Mouse (Mus musculus): ENCODE measurements around the gene Tmem121b. TPM values are rescaled to one million over a fixed set of nuclear protein-coding genes. Genes with fewer than 3 reads are reported as not detected.

Tmem121b gene
- polyA plus RNA-seq (2012; rRNA removed): 0.10 and 0.14 TPM in 2 replicates

- no peaks in the 10 kb centered on the region for H3K36me3 ChIP-seq (ENCODE audit: control insufficient read depth, insufficient read depth, low read length)
- peak within 1 kb of the TSS; percentile 71 for H3K4me3 ChIP-seq (ENCODE audit: control insufficient read depth, low read depth, low read length)
- peaks cover 9% of the 10 kb centered on the region for H3K4me1 ChIP-seq (ENCODE audit: control insufficient read depth, insufficient read depth, low read length)
- no peaks in the 10 kb centered on the region for H3K27me3 ChIP-seq (ENCODE audit: control insufficient read depth, insufficient read depth, low read length)
- no peak within 1 kb of the TSS for H3K27ac ChIP-seq (ENCODE audit: control insufficient read depth, insufficient read depth, low read depth, low read length)
- no peak for TF ChIP-seq CTCF (IDR thresholded peaks at IDR 0.05; ENCODE audit: control insufficient read depth, insufficient read depth, insufficient replicate concordance, low read depth, low read length)
- no peak for TF ChIP-seq POLR2A (IDR thresholded peaks at IDR 0.05; ENCODE audit: control insufficient read depth, low read depth, low read length)
Measured at GRCm38 (mm10) chr6:120493374-120494181, at the start of gene Tmem121b. TSS of gene Tmem121b (minus strand) at chr6:120493807.

- TF ChIP-seq CTCF (IDR thresholded peaks at IDR 0.05; ENCODE audit: control insufficient read depth, insufficient read depth, insufficient replicate concordance, low read depth, low read length): no peak
- no peak for TF ChIP-seq POLR2A (IDR thresholded peaks at IDR 0.05; ENCODE audit: control insufficient read depth, low read depth, low read length)
- H3K36me3 ChIP-seq (ENCODE audit: control insufficient read depth, insufficient read depth, low read length): no peaks in the 10 kb centered on the region
- H3K27ac ChIP-seq (ENCODE audit: control insufficient read depth, insufficient read depth, low read depth, low read length): no peak overlapping the region
- no peak overlapping the region for H3K4me3 ChIP-seq (ENCODE audit: control insufficient read depth, low read depth, low read length)
- H3K27me3 ChIP-seq (ENCODE audit: control insufficient read depth, insufficient read depth, low read length): no peaks in the 10 kb centered on the region
- H3K4me1 ChIP-seq (ENCODE audit: control insufficient read depth, insufficient read depth, low read length): peaks cover 5% of the 10 kb centered on the region; the same call in 1 of the 2 replicates
Measured at GRCm38 (mm10) chr6:120542061-120542460, 48.5 kb upstream of the Tmem121b start.

GRCm38 (mm10) chr6:120541386-120541785, 47.8 kb upstream of the Tmem121b start:
- TF ChIP-seq CTCF (IDR thresholded peaks at IDR 0.05; ENCODE audit: control insufficient read depth, insufficient read depth, insufficient replicate concordance, low read depth, low read length) (no peak), POLR2A (IDR thresholded peaks at IDR 0.05; ENCODE audit: control insufficient read depth, low read depth, low read length) (no peak)
- Histone ChIP-seq H3K4me1 (ENCODE audit: control insufficient read depth, insufficient read depth, low read length) (peaks cover 5% of the 10 kb centered on the region; the same call in 1 of the 2 replicates), H3K27me3 (ENCODE audit: control insufficient read depth, insufficient read depth, low read length) (no peaks in the 10 kb centered on the region), H3K36me3 (ENCODE audit: control insufficient read depth, insufficient read depth, low read length) (no peaks in the 10 kb centered on the region), H3K27ac (ENCODE audit: control insufficient read depth, insufficient read depth, low read depth, low read length) (no peak overlapping the region), H3K4me3 (ENCODE audit: control insufficient read depth, low read depth, low read length) (no peak overlapping the region)

GRCm38 (mm10) chr6:120539781-120540231, 46.2 kb upstream of the Tmem121b start:
- Histone ChIP-seq H3K36me3 (ENCODE audit: control insufficient read depth, insufficient read depth, low read length) (no peaks in the 10 kb centered on the region), H3K27ac (ENCODE audit: control insufficient read depth, insufficient read depth, low read depth, low read length) (no peak overlapping the region), H3K4me3 (ENCODE audit: control insufficient read depth, low read depth, low read length) (no peak overlapping the region), H3K4me1 (ENCODE audit: control insufficient read depth, insufficient read depth, low read length) (peaks cover 2% of the 10 kb centered on the region; the same call in 1 of the 2 replicates), H3K27me3 (ENCODE audit: control insufficient read depth, insufficient read depth, low read length) (no peaks in the 10 kb centered on the region)
- no peak for TF ChIP-seq POLR2A (IDR thresholded peaks at IDR 0.05; ENCODE audit: control insufficient read depth, low read depth, low read length)
- TF ChIP-seq CTCF (IDR thresholded peaks at IDR 0.05; ENCODE audit: control insufficient read depth, insufficient read depth, insufficient replicate concordance, low read depth, low read length): no peak

GRCm38 (mm10) chr6:120539132-120539759, 45.6 kb upstream of the Tmem121b start:
- Histone ChIP-seq H3K36me3 (ENCODE audit: control insufficient read depth, insufficient read depth, low read length) (no peaks in the 10 kb centered on the region), H3K4me1 (ENCODE audit: control insufficient read depth, insufficient read depth, low read length) (peaks cover 2% of the 10 kb centered on the region; the same call in 1 of the 2 replicates), H3K4me3 (ENCODE audit: control insufficient read depth, low read depth, low read length) (peak overlapping the region; percentile 12; the same call in 1 of the 2 replicates), H3K27me3 (ENCODE audit: control insufficient read depth, insufficient read depth, low read length) (no peaks in the 10 kb centered on the region), H3K27ac (ENCODE audit: control insufficient read depth, insufficient read depth, low read depth, low read length) (no peak overlapping the region)
- TF ChIP-seq CTCF (IDR thresholded peaks at IDR 0.05; ENCODE audit: control insufficient read depth, insufficient read depth, insufficient replicate concordance, low read depth, low read length) (peak; percentile 98), POLR2A (IDR thresholded peaks at IDR 0.05; ENCODE audit: control insufficient read depth, low read depth, low read length) (0 out of 2 replicates have a peak, but pooled peaks have one; percentile 11)

- no peak for TF ChIP-seq CTCF (IDR thresholded peaks at IDR 0.05; ENCODE audit: control insufficient read depth, insufficient read depth, insufficient replicate concordance, low read depth, low read length)
- TF ChIP-seq POLR2A (IDR thresholded peaks at IDR 0.05; ENCODE audit: control insufficient read depth, low read depth, low read length): no peak
- Histone ChIP-seq H3K36me3 (ENCODE audit: control insufficient read depth, insufficient read depth, low read length) (no peaks in the 10 kb centered on the region), H3K4me3 (ENCODE audit: control insufficient read depth, low read depth, low read length) (no peak overlapping the region), H3K4me1 (ENCODE audit: control insufficient read depth, insufficient read depth, low read length) (peaks cover 4% of the 10 kb centered on the region; the same call in 1 of the 2 replicates), H3K27ac (ENCODE audit: control insufficient read depth, insufficient read depth, low read depth, low read length) (no peak overlapping the region), H3K27me3 (ENCODE audit: control insufficient read depth, insufficient read depth, low read length) (no peaks in the 10 kb centered on the region)
Measured at GRCm38 (mm10) chr6:120536337-120536736, 42.7 kb upstream of the Tmem121b start.

GRCm38 (mm10) chr6:120532594-120532993, 39.0 kb upstream of the Tmem121b start:
- no peak for TF ChIP-seq POLR2A (IDR thresholded peaks at IDR 0.05; ENCODE audit: control insufficient read depth, low read depth, low read length)
- TF ChIP-seq CTCF (IDR thresholded peaks at IDR 0.05; ENCODE audit: control insufficient read depth, insufficient read depth, insufficient replicate concordance, low read depth, low read length): no peak

More at GRCm38 (mm10) chr6:120532594-120532993, 39.0 kb upstream of the Tmem121b start:
- H3K4me3 ChIP-seq (ENCODE audit: control insufficient read depth, low read depth, low read length): no peak overlapping the region
- H3K36me3 ChIP-seq (ENCODE audit: control insufficient read depth, insufficient read depth, low read length): no peaks in the 10 kb centered on the region
- no peak overlapping the region for H3K27ac ChIP-seq (ENCODE audit: control insufficient read depth, insufficient read depth, low read depth, low read length)
- H3K27me3 ChIP-seq (ENCODE audit: control insufficient read depth, insufficient read depth, low read length): no peaks in the 10 kb centered on the region
- H3K4me1 ChIP-seq (ENCODE audit: control insufficient read depth, insufficient read depth, low read length): peaks cover 4% of the 10 kb centered on the region
